Mouse (Mus musculus): Measurements from ENCODE around the gene Jak1. TPM values are rescaled to one million over a fixed set of nuclear protein-coding genes. Genes with fewer than 3 reads are reported as not detected.
"Not testable (repeated sequence)": the region's sequence is repeated elsewhere in the genome, so short reads cannot be mapped to it uniquely, and the experiment has no call there.

The Jak1 gene
- polyA plus RNA-seq, 1 experiment = 33.5 TPM

DNA sequence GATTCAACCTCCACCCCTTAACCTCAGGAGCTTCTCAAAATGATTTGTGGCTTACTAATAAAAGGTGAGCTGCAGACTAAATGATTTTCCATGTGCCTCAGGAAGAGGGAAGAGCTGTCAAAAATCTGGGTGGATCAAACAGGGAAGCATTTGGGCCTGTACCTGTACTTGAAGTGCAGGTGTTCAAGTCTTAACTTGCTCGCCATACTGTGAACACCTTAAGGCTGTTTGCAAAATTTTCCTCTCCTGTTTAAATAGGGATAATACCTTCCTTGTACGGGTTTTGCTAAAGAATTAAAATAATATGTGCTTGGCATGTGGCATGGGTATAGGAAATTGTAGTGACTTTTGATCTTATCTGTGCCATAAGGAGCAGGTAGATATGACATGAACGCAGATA is 5.7 kb upstream of the Jak1 start:
- no peak for TF ChIP-seq SRF (IDR thresholded peaks at IDR 0.05; ENCODE audit: control insufficient read depth, insufficient read length, low read depth)
- TF ChIP-seq CEBPB (IDR thresholded peaks at IDR 0.05; ENCODE audit: insufficient read depth, poor library complexity, severe bottlenecking) = no peak
- no peak for TF ChIP-seq MAX (IDR thresholded peaks at IDR 0.05; ENCODE audit: low read depth)
- Histone ChIP-seq H3K79me2 (ENCODE audit: control insufficient read depth, insufficient read depth) (no peaks in the 10 kb centered on the region), H3K4me2 (ENCODE audit: low read depth) (no peak overlapping the region), H3K36me3 (ENCODE audit: control insufficient read depth, insufficient read depth) (no peaks in the 10 kb centered on the region), H3K27me3 (ENCODE audit: control insufficient read depth, insufficient read depth, insufficient read length) (no peaks in the 10 kb centered on the region), H3ac (ENCODE audit: control insufficient read depth, insufficient read length) (no peak overlapping the region), H3K4me3 (no peak overlapping the region)

DNA sequence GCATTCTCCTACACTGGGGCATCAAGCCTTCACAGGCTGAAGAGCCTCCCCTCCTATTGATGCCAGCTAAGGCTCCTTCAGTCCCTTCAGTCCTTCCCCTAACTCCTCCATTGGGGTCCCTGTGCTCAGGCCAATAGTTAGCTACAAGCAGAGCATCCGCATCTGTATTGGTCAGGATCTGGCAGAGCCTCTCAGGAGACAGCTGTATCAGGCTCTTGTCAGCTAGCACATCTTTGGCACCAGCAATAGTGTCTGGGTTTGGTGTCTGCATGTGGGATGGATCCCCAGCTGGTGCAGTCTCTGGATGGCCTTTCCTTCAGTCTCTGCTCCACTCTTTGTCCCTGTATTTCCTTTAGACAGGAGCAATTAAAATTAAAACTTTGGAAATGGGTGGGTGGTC is 3.4 kb upstream of the Jak1 start:
- H3K27me3 ChIP-seq (ENCODE audit: control insufficient read depth, insufficient read depth, insufficient read length); H3K4me2 ChIP-seq (ENCODE audit: low read depth); H3K79me2 ChIP-seq (ENCODE audit: control insufficient read depth, insufficient read depth); H3K4me3 ChIP-seq; H3ac ChIP-seq (ENCODE audit: control insufficient read depth, insufficient read length); H3K36me3 ChIP-seq (ENCODE audit: control insufficient read depth, insufficient read depth): not testable (repeated sequence)

DNA sequence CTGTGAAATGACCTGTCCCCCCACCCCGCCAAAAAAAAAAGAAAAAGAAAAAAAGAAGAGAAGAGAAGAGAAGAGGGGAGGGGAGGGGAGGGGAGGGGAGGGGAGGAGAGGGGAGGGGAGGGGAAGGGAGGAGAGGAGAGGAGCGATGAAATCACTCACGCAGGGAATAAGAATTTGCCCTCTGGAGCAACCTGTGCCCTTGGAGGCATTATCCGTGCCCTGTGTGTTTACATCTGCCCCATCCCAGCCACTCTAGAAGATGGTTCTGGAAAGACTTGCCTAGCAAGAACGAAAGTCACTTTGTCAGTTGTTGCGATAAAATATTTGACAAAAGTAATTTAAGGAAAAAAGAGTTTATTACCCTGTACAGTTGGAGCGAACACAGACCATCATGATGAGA is 441 bp upstream of the Jak1 start:
- TF ChIP-seq TCF12 (IDR thresholded peaks at IDR 0.05; ENCODE audit: insufficient read depth, poor library complexity, severe bottlenecking) = no peak
- no peak for TF ChIP-seq POLR2AphosphoS2 (IDR thresholded peaks at IDR 0.05; ENCODE audit: insufficient read length, low read depth)
- TF ChIP-seq E2F4 (IDR thresholded peaks at IDR 0.05; ENCODE audit: insufficient read depth) = no peak
- TF ChIP-seq MYOD1 (IDR thresholded peaks at IDR 0.05; ENCODE audit: control insufficient read depth in 1 of 3, insufficient read length in 2 of 3, low read depth in 2 of 3) = no peak
- no peak for TF ChIP-seq USF1 (IDR thresholded peaks at IDR 0.05; ENCODE audit: low read depth)
- TF ChIP-seq REST (IDR thresholded peaks at IDR 0.05; ENCODE audit: insufficient read depth, insufficient read length) = no peak
- no peak for TF ChIP-seq MAX (IDR thresholded peaks at IDR 0.05; ENCODE audit: low read depth)
- TF ChIP-seq CEBPB (IDR thresholded peaks at IDR 0.05; ENCODE audit: insufficient read depth, poor library complexity, severe bottlenecking) = no peak
- TF ChIP-seq TCF3 (IDR thresholded peaks at IDR 0.05; ENCODE audit: insufficient read length, low read depth) = no peak
- no peak for TF ChIP-seq MYOG (IDR thresholded peaks at IDR 0.05; ENCODE audit: control insufficient read depth in 1 of 3, insufficient read depth in 1 of 3, insufficient read length in 2 of 3, low read depth in 2 of 3)
- Histone ChIP-seq H3K4me3 (peak overlapping the region; percentile 57), H3K79me2 (ENCODE audit: control insufficient read depth, insufficient read depth) (peaks cover 38% of the 10 kb centered on the region), H3K4me2 (ENCODE audit: low read depth) (peak overlapping the region; percentile 50), H3K36me3 (ENCODE audit: control insufficient read depth, insufficient read depth) (no peaks in the 10 kb centered on the region), H3ac (ENCODE audit: control insufficient read depth, insufficient read length) (peak overlapping the region; percentile 89), H3K27me3 (ENCODE audit: control insufficient read depth, insufficient read depth, insufficient read length) (no peaks in the 10 kb centered on the region)

DNA sequence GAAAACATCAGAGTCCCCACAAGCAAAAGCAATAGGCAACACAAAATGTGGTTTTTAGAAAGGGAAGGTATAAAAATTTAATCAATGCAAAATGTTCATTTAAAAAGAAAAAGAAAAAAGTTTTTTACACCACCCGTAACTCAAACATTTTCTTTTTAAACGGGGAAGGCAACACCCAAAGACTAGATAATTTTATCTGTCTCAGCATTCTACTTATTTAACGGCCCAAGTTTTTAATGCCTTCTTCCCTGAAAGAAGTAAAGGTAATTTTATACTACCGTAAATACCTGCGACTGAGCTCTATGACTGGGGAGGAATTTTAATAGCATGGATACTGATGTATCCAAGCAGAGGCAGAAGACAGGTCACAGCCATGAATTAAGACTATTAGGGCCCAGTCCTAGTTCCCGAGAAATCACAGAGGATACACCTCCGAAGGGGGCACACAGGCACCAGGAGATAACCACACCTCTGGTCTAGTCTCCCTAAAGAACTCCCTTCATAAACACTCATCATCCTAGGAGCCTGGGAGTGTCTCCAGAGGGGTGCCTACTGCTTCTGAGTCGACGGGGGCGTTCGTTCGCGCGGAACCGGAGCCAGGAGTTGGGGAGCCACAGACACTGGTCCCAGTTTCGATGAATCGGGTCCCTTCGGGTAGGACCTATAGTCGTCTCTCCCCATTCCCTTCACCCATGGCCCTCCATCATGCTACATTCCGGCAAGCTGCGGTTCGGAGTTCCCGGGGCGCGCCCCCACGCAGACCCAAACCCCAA is 928 bp downstream of the Jak1 start:
- Histone ChIP-seq H3ac (ENCODE audit: control insufficient read depth, insufficient read length) (peak overlapping the region; percentile 89), H3K79me2 (ENCODE audit: control insufficient read depth, insufficient read depth) (peaks cover 45% of the 10 kb centered on the region), H3K4me2 (ENCODE audit: low read depth) (peak overlapping the region; percentile 84), H3K36me3 (ENCODE audit: control insufficient read depth, insufficient read depth) (no peaks in the 10 kb centered on the region), H3K4me3 (peak overlapping the region; percentile 57), H3K27me3 (ENCODE audit: control insufficient read depth, insufficient read depth, insufficient read length) (no peaks in the 10 kb centered on the region)
- TF ChIP-seq POLR2AphosphoS2 (IDR thresholded peaks at IDR 0.05; ENCODE audit: insufficient read length, low read depth) (no peak), TCF12 (IDR thresholded peaks at IDR 0.05; ENCODE audit: insufficient read depth, poor library complexity, severe bottlenecking) (no peak), MYOG (IDR thresholded peaks at IDR 0.05; ENCODE audit: control insufficient read depth in 1 of 3, insufficient read depth in 1 of 3, insufficient read length in 2 of 3, low read depth in 2 of 3) (no peak), POLR2A (IDR thresholded peaks at IDR 0.05; ENCODE audit: insufficient read length, low read depth) (no peak), MAX (IDR thresholded peaks at IDR 0.05; ENCODE audit: low read depth) (no peak), SRF (IDR thresholded peaks at IDR 0.05; ENCODE audit: control insufficient read depth, insufficient read length, low read depth) (no peak), MYOD1 (IDR thresholded peaks at IDR 0.05; ENCODE audit: control insufficient read depth in 1 of 3, insufficient read length in 2 of 3, low read depth in 2 of 3) (no peak), TCF3 (IDR thresholded peaks at IDR 0.05; ENCODE audit: insufficient read length, low read depth) (no peak)

DNA sequence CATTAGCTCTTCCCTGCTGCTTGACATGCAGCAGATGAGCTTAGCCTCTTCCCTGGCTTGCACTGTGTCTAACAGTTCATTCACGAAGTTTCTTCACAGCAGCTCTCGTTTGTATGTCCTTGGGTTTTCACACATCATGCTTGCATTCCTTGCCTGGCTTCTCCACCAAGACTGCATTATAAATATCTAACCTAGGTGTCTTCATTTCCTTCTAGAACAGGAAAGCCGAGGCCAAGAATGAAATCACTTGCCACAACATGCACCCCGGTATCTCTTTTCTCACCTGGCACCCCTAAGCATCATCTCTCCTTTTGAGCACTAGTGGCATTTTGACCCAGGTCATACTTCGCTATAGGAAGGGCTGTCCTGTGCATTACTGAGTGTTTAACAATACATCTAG is 3.5 kb downstream of the Jak1 start:
- Histone ChIP-seq H3ac (ENCODE audit: control insufficient read depth, insufficient read length) (no peak overlapping the region), H3K4me2 (ENCODE audit: low read depth) (no peak overlapping the region), H3K27me3 (ENCODE audit: control insufficient read depth, insufficient read depth, insufficient read length) (no peaks in the 10 kb centered on the region), H3K79me2 (ENCODE audit: control insufficient read depth, insufficient read depth) (peaks cover 64% of the 10 kb centered on the region), H3K4me3 (no peak overlapping the region), H3K36me3 (ENCODE audit: control insufficient read depth, insufficient read depth) (no peaks in the 10 kb centered on the region)
- TF ChIP-seq POLR2A (IDR thresholded peaks at IDR 0.05; ENCODE audit: insufficient read length, low read depth) (no peak), MYOD1 (IDR thresholded peaks at IDR 0.05; ENCODE audit: control insufficient read depth in 1 of 3, insufficient read length in 2 of 3, low read depth in 2 of 3) (no peak)
